Mouse (Mus musculus): Measurements from ENCODE around the gene Ggct.

GRCm38 (mm10) chr6:55018417-55018816 is 25.7 kb upstream of the Ggct start:
- TF ChIP-seq POLR2A (IDR thresholded peaks at IDR 0.05; ENCODE audit: extremely low read depth, insufficient read depth, low read length) (no peak), CTCF (IDR thresholded peaks at IDR 0.05; ENCODE audit: extremely low read depth, insufficient read depth, low read length) (no peak)

All from cortical plate, adult 2 months (tissue).